ENCODE assay signal across 17 mouse cellular contexts in the genomic region with DNA sequence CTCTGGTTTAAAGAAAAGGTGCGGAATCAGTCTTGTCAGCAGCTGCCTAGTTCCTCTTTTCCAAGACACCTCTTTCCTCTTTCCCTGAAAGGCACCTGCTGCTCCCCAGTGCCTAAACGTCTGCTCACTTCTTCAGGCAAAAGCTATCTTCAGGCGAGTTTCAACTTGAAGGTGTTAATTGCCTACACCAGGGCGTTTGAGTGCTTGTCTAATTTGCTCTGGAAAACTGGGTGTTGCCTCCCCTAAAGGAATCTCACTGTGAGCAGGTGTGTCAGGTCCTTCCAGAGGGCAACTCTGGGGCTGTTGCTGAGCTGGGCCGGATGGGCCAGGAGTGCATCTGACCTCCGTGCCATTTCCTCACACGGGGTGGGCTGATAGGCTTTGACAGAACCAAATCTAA. TPM values are rescaled to one million over a fixed set of nuclear protein-coding genes. Genes with fewer than 3 reads are reported as not detected.
A peak's percentile ranks its signal among the peaks of the same experiment; 100 is the strongest.
DNase-seq lines count a peak whose midpoint lies in the region; ATAC-seq and TF ChIP-seq lines count a peak whose summit lies in the region.
"Had no signal": no experiment of that assay in that cellular context is flagged by ENCODE, and none has a peak within 500 bp of the region (broad histone marks: within the 10 kb centered on the region; RNA-seq: fewer than 3 reads in every experiment).

No protein-coding gene starts in this region.

- DNase-seq in kidney, postnatal 10 days = no peak
- DNase-seq in lung, postnatal 0 days (ENCODE audit: low spot score) = no peak
- no peak for DNase-seq in lung, postnatal 14 days
- DNase-seq in brain, embryonic 14.5 days (ENCODE audit: low read depth) = peak; percentile 44
- peak; percentile 11 for DNase-seq in liver, postnatal 0 days
- no peak for DNase-seq in embryo, embryonic 9.5 days (ENCODE audit: extremely low spot score)
- DNase-seq: adrenal gland, postnatal 14 days; gastrocnemius, postnatal 14 days; layer of hippocampus, adult 9-11 months had no signal

- no peaks in the 10 kb centered on the region; the same call in 1 of the 2 replicates for H3K27me3 ChIP-seq in kidney, embryonic 14.5 days (ENCODE audit: control insufficient read depth, insufficient read depth, low read length)
- no peaks in the 10 kb centered on the region for H3K27me3 ChIP-seq in lung, postnatal 0 days (replicated peaks; ENCODE audit: insufficient read depth, low read length)
- H3K27me3 ChIP-seq in liver, postnatal 0 days (ENCODE audit: insufficient read depth, low read length) = no peaks in the 10 kb centered on the region
- peaks cover 10% of the 10 kb centered on the region for H3K27me3 ChIP-seq in heart, embryonic 12.5 days (replicated peaks)
- H3K27me3 ChIP-seq: megakaryocyte, embryonic 14.5 days; neural tube, embryonic 12.5 days; Patski had no signal

- 52% methylated on average over 7 of the region's 7 CpGs for WGBS in kidney, embryonic 14.5 days
- 34% methylated on average over 7 of the region's 7 CpGs for WGBS in lung, postnatal 0 days
- WGBS in liver, postnatal 0 days (ENCODE audit: insufficient replicate concordance) = 41% methylated on average over 7 of the region's 7 CpGs
- WGBS in heart, embryonic 12.5 days = 46% methylated on average over 7 of the region's 7 CpGs

- TF ChIP-seq CTCF in lung, postnatal 0 days (IDR thresholded peaks at IDR 0.05) = no peak
- no peak for TF ChIP-seq CTCF in brain, embryonic 14.5 days (IDR thresholded peaks at IDR 0.05; ENCODE audit: borderline replicate concordance, extremely low read depth, insufficient read depth, insufficient read length)
- TF ChIP-seq CTCF in liver, postnatal 0 days (IDR thresholded peaks at IDR 0.05; ENCODE audit: low read depth) = no peak

- no peak overlapping the region for H3K9ac ChIP-seq in kidney, embryonic 14.5 days (ENCODE audit: low read depth, low read length)
- no peak overlapping the region for H3K9ac ChIP-seq in lung, postnatal 0 days (replicated peaks; ENCODE audit: low read depth)
- H3K9ac ChIP-seq in liver, postnatal 0 days (replicated peaks) = no peak overlapping the region
- no peak overlapping the region for H3K9ac ChIP-seq in heart, embryonic 12.5 days
- H3K9ac ChIP-seq: heart, embryonic 15.5 days; limb, embryonic 12.5 days; neural tube, embryonic 12.5 days had no signal

- H3K36me3 ChIP-seq in kidney, embryonic 14.5 days (ENCODE audit: control insufficient read depth, insufficient read depth, low read length) = no peaks in the 10 kb centered on the region
- no peaks in the 10 kb centered on the region for H3K36me3 ChIP-seq in lung, postnatal 0 days (ENCODE audit: insufficient read depth, low read length)
- no peaks in the 10 kb centered on the region for H3K36me3 ChIP-seq in liver, postnatal 0 days (replicated peaks; ENCODE audit: insufficient read depth, low read length)
- no peaks in the 10 kb centered on the region for H3K36me3 ChIP-seq in heart, embryonic 12.5 days
- H3K36me3 ChIP-seq: heart, embryonic 15.5 days; limb, embryonic 12.5 days; neural tube, embryonic 12.5 days had no signal

- ATAC-seq in kidney, embryonic 14.5 days (ENCODE audit: low FRiP score, low TSS enrichment) = no peak; the same call in 1 of the 2 replicates
- ATAC-seq in lung, postnatal 0 days = peak; percentile 53
- ATAC-seq in liver, postnatal 0 days = peak; percentile 44
- ATAC-seq in heart, embryonic 12.5 days (ENCODE audit: insufficient number of reproducible peaks, low FRiP score) = no peak
- ATAC-seq: hindbrain, postnatal 0 days; Patski had no signal

- no peaks in the 10 kb centered on the region for H3K9me3 ChIP-seq in kidney, embryonic 14.5 days (ENCODE audit: control insufficient read depth, low read length)
- no peaks in the 10 kb centered on the region for H3K9me3 ChIP-seq in lung, postnatal 0 days (ENCODE audit: low read length)
- H3K9me3 ChIP-seq in liver, postnatal 0 days (ENCODE audit: low read length) = no peaks in the 10 kb centered on the region
- H3K9me3 ChIP-seq in heart, embryonic 12.5 days (replicated peaks) = no peaks in the 10 kb centered on the region
- H3K9me3 ChIP-seq: heart, embryonic 15.5 days; limb, embryonic 12.5 days; megakaryocyte, embryonic 14.5 days; neural tube, embryonic 12.5 days had no signal

- no peak overlapping the region for H3K4me3 ChIP-seq in kidney, embryonic 14.5 days (ENCODE audit: low read length)
- H3K4me3 ChIP-seq in lung, postnatal 0 days (ENCODE audit: low read depth, low read length) = no peak overlapping the region
- H3K4me3 ChIP-seq in liver, postnatal 0 days (ENCODE audit: low read depth, low read length) = no peak overlapping the region
- H3K4me3 ChIP-seq in heart, embryonic 12.5 days = no peak overlapping the region
- H3K4me3 ChIP-seq: heart, embryonic 15.5 days; limb, embryonic 12.5 days; megakaryocyte, embryonic 14.5 days; neural tube, embryonic 12.5 days had no signal

- H3K4me2 ChIP-seq in kidney, embryonic 14.5 days (replicated peaks; ENCODE audit: low read depth, low read length) = no peak overlapping the region
- no peak overlapping the region for H3K4me2 ChIP-seq in lung, postnatal 0 days (replicated peaks; ENCODE audit: low read depth, low read length)
- H3K4me2 ChIP-seq in liver, postnatal 0 days (ENCODE audit: low read depth, low read length) = 0 out of 2 replicates have a peak overlapping the region, but pooled peaks have one; percentile 42
- no peak overlapping the region for H3K4me2 ChIP-seq in heart, embryonic 12.5 days
- H3K4me2 ChIP-seq: heart, embryonic 15.5 days; limb, embryonic 12.5 days; neural tube, embryonic 12.5 days had no signal

- 0 out of 2 replicates have a peak, but pooled peaks cover 3% of the 10 kb centered on the region for H3K4me1 ChIP-seq in kidney, embryonic 14.5 days (ENCODE audit: control insufficient read depth, insufficient read depth, low read length)
- H3K4me1 ChIP-seq in lung, postnatal 0 days (ENCODE audit: insufficient read depth, low read depth, low read length) = no peaks in the 10 kb centered on the region
- peaks cover 12% of the 10 kb centered on the region for H3K4me1 ChIP-seq in liver, postnatal 0 days (ENCODE audit: insufficient read depth)
- peaks cover 4% of the 10 kb centered on the region; the same call in 1 of the 2 replicates for H3K4me1 ChIP-seq in heart, embryonic 12.5 days (replicated peaks)

- H3K27ac ChIP-seq in kidney, embryonic 14.5 days (ENCODE audit: low read depth, low read length) = 0 out of 2 replicates have a peak overlapping the region, but pooled peaks have one; percentile 17
- H3K27ac ChIP-seq in lung, postnatal 0 days (ENCODE audit: low read length) = no peak overlapping the region
- peak overlapping the region; percentile 80; the same call in 1 of the 2 replicates for H3K27ac ChIP-seq in liver, postnatal 0 days (ENCODE audit: low read depth)
- no peak overlapping the region for H3K27ac ChIP-seq in heart, embryonic 12.5 days (ENCODE audit: poor library complexity, severe bottlenecking)
- H3K27ac ChIP-seq: heart, embryonic 15.5 days; hindbrain, postnatal 0 days; limb, embryonic 12.5 days; neural tube, embryonic 12.5 days had no signal

- TF ChIP-seq POLR2A in brain, embryonic 14.5 days (IDR thresholded peaks at IDR 0.05; ENCODE audit: borderline replicate concordance, extremely low read depth, insufficient read depth, insufficient read length, poor library complexity, severe bottlenecking) = no peak

- TF ChIP-seq EP300 in lung, postnatal 0 days (IDR thresholded peaks at IDR 0.05) = no peak
- TF ChIP-seq EP300 in liver, postnatal 0 days (IDR thresholded peaks at IDR 0.05; ENCODE audit: low read depth) = no peak

RNA-seq across cellular contexts. Expression of a gene that starts 15.5 kb away (rescaled TPM):
- 116 and 136 TPM in 2 replicates for polyA plus RNA-seq in kidney, embryonic 14.5 days (2014; fragmentation: Nextera tagmentation; extraction: Ambion mirVana)
- polyA plus RNA-seq in lung, postnatal 0 days (2015; fragmentation: Nextera tagmentation; extraction: Ambion mirVana) = 45.6 and 49.7 TPM in 2 replicates
- 58.8 and 69.3 TPM in 2 replicates for polyA plus RNA-seq in brain, embryonic 14.5 days (2012; rRNA removed)
- 29.1 and 29.9 TPM in 2 replicates for polyA plus RNA-seq in liver, postnatal 0 days (2015; fragmentation: Nextera tagmentation; extraction: Ambion mirVana)
- 73.0 and 76.2 TPM in 2 replicates for polyA plus RNA-seq in heart, embryonic 12.5 days (2016; fragmentation: Nextera tagmentation; extraction: Ambion mirVana)

RNA-seq across cellular contexts. Expression of a gene that starts 58.5 kb away (rescaled TPM):
- polyA plus RNA-seq in kidney, embryonic 14.5 days (2014; fragmentation: Nextera tagmentation; extraction: Ambion mirVana) = 0.20 TPM in 1 of 2 replicates, not detected in the other
- polyA plus RNA-seq in lung, postnatal 0 days (2015; fragmentation: Nextera tagmentation; extraction: Ambion mirVana) = 0.51 and 1.1 TPM in 2 replicates
- polyA plus RNA-seq in brain, embryonic 14.5 days (2012; rRNA removed) = 0.14 and 0.41 TPM in 2 replicates
- 0.58 and 0.84 TPM in 2 replicates for polyA plus RNA-seq in liver, postnatal 0 days (2015; fragmentation: Nextera tagmentation; extraction: Ambion mirVana)
- not detected in 2 replicates for polyA plus RNA-seq in heart, embryonic 12.5 days (2016; fragmentation: Nextera tagmentation; extraction: Ambion mirVana)
- polyA plus RNA-seq: heart, embryonic 15.5 days; limb, embryonic 12.5 days; neural tube, embryonic 12.5 days; Patski had no signal

Comparison
In these comparisons a context has a peak if more than half of its experiments do, and no peak if none do; other contexts are left out.
1. ATAC-seq: peak in lung, postnatal 0 days (single experiment) and liver, postnatal 0 days (single experiment); none in kidney, embryonic 14.5 days (single experiment) and heart, embryonic 12.5 days (single experiment).
2. H3K27ac ChIP-seq: peak in kidney, embryonic 14.5 days (single experiment) and liver, postnatal 0 days (single experiment); none in lung, postnatal 0 days (single experiment) and heart, embryonic 12.5 days (single experiment).
3. DNase-seq: peak in brain, embryonic 14.5 days (single experiment) and liver, postnatal 0 days (single experiment); none in kidney, postnatal 10 days (single experiment), lung, postnatal 0 days (single experiment), lung, postnatal 14 days (single experiment) and embryo, embryonic 9.5 days (single experiment).